Mouse (Mus musculus) forebrain, postnatal 0 days (tissue): ENCODE measurements around the gene Lrrc8e. TPM values are rescaled to one million over a fixed set of nuclear protein-coding genes. Genes with fewer than 3 reads are reported as not detected.

Experiments used
- ATAC-seq: fragments of 200-750 bp; cut with Nextera tagmentation; 2 replicates; pipeline ENCODE4 v1.8.0; 2017; ENCODE audit warnings: mild to moderate bottlenecking, moderate library complexity
- DNase-seq: peaks from one replicate; pipeline ENCODE4 v3.0.0-alpha.2; 2015
- H3K27ac ChIP-seq: fragments of 300-500 bp; sonication (generic); 2 replicates; pipeline ENCODE4 v1.5.1; 2014; ENCODE audit warnings: low read depth, mild to moderate bottlenecking, antibody characterized with exemption, low read length, moderate library complexity, mixed read lengths
- H3K27me3 ChIP-seq: fragments of 300-500 bp; sonication (generic); 2 replicates; pipeline ENCODE4 v1.6.1; 2014; ENCODE audit warnings: mild to moderate bottlenecking, low read length, mixed read lengths; ENCODE audit not compliant: insufficient read depth
- H3K36me3 ChIP-seq: fragments of 300-500 bp; sonication (generic); 2 replicates; pipeline ENCODE4 v1.6.1; 2014; ENCODE audit warnings: mild to moderate bottlenecking, moderate library complexity; ENCODE audit not compliant: insufficient read depth
- H3K4me1 ChIP-seq: fragments of 300-500 bp; sonication (generic); 2 replicates; pipeline ENCODE4 v1.6.1; 2014; ENCODE audit warnings: antibody characterized with exemption; ENCODE audit not compliant: insufficient read depth
- H3K4me2 ChIP-seq: fragments of 300-500 bp; sonication (generic); 2 replicates; pipeline ENCODE4 v1.6.1; 2014; ENCODE audit warnings: low read depth, mild to moderate bottlenecking, moderate library complexity
- H3K4me3 ChIP-seq: fragments of 300-500 bp; sonication (generic); 2 replicates; pipeline ENCODE4 v1.5.1; 2014; ENCODE audit warnings: low read depth, low read length, mixed read lengths
- H3K9ac ChIP-seq: fragments of 300-500 bp; sonication (generic); 2 replicates; pipeline ENCODE4 v1.6.1; 2014; ENCODE audit warnings: mild to moderate bottlenecking
- H3K9me3 ChIP-seq: fragments of 300-500 bp; sonication (generic); 2 replicates; pipeline ENCODE4 v1.6.1; 2016; ENCODE audit warnings: low read length
- CTCF ChIP-seq: sonication (generic); IDR thresholded peaks from 2 replicates; pipeline ENCODE4 v1.5.1; 2016; ENCODE audit warnings: antibody characterized with exemption, control low read depth, low read depth
- WGBS: fragments of 180-500 bp; shearing (Covaris S2); extraction: QIAGEN DNeasy Blood & Tissue Kit; methylation state at CpG from one replicate; pipeline ENCODE4 v1.1.7; 2014; 5-methylcytosine and 5-hydroxymethylcytosine counted together
- polyA plus RNA-seq: library from polyadenylated mRNA; unstranded; fragments of >200 nt; fragmentation: Nextera tagmentation; extraction: Ambion mirVana; gene quantifications from 2 replicates; pipeline ENCODE4 v1.2.1, GENCODE M21; 2015
- total RNA-seq: library from RNA; depleted of rRNA; stranded (reverse); fragments of >200 nt; gene quantifications from 2 replicates; pipeline ENCODE4 v1.2.3, GENCODE M21; 2014

Lrrc8e gene
- total and polyA plus RNA-seq, 2 experiments from 2014 or later = not detected

- peak within 1 kb of the TSS; percentile 78 for H3K9ac ChIP-seq
- peak within 1 kb of the TSS; percentile 89 for H3K27ac ChIP-seq
- 3% methylated on average over 68 of the region's 71 CpGs for WGBS
- DNase-seq = peak; percentile 100
- peaks cover 12% of the 10 kb centered on the region for H3K4me1 ChIP-seq
- peak; percentile 80 for TF ChIP-seq CTCF
- H3K36me3 ChIP-seq = peaks cover 27% of the 10 kb centered on the region
- no peaks in the 10 kb centered on the region for H3K27me3 ChIP-seq
- H3K9me3 ChIP-seq = no peaks in the 10 kb centered on the region
- H3K4me3 ChIP-seq = peak within 1 kb of the TSS; percentile 84
- peak; percentile 96 for ATAC-seq
- peak within 1 kb of the TSS; percentile 88 for H3K4me2 ChIP-seq
Measured at GRCm38 (mm10) chr8:4238434-4239192, 12.0 kb downstream of the Lrrc8e start, which contains the start of the genes Map2k7 and Gm49320. Gene Map2k7, plus strand, starts transcription at chr8:4238740. Gene Gm49320, plus strand, starts transcription at chr8:4238865.

GRCm38 (mm10) chr8:4239193-4239890 lies 12.7 kb downstream of the Lrrc8e start:
- 13% methylated on average over 19 of the region's 19 CpGs for WGBS

GRCm38 (mm10) chr8:4245061-4245460 lies 18.4 kb downstream of the Lrrc8e start:
- peaks cover 5% of the 10 kb centered on the region; the same call in 1 of the 2 replicates for H3K4me1 ChIP-seq
- no peak overlapping the region for H3K9ac ChIP-seq
- 98% methylated on average over 5 of the region's 5 CpGs for WGBS
- H3K27me3 ChIP-seq = no peaks in the 10 kb centered on the region
- DNase-seq (no peak), ATAC-seq (no peak)
- peaks cover 79% of the 10 kb centered on the region for H3K36me3 ChIP-seq
- no peak for TF ChIP-seq CTCF
- H3K4me3 ChIP-seq = no peak overlapping the region
- no peaks in the 10 kb centered on the region for H3K9me3 ChIP-seq
- no peak overlapping the region for H3K27ac ChIP-seq
- no peak overlapping the region for H3K4me2 ChIP-seq

More at GRCm38 (mm10) chr8:4239193-4239890, 12.7 kb downstream of the Lrrc8e start:
- H3K36me3 ChIP-seq = peaks cover 34% of the 10 kb centered on the region
- peak overlapping the region; percentile 84 for H3K4me3 ChIP-seq
- peak overlapping the region; percentile 78 for H3K9ac ChIP-seq
- no peaks in the 10 kb centered on the region for H3K9me3 ChIP-seq
- ATAC-seq (no peak; the same call in 1 of the 2 replicates), DNase-seq (no peak)
- peak overlapping the region; percentile 89 for H3K27ac ChIP-seq
- H3K27me3 ChIP-seq = no peaks in the 10 kb centered on the region
- H3K4me2 ChIP-seq = peak overlapping the region; percentile 88
- peaks cover 12% of the 10 kb centered on the region for H3K4me1 ChIP-seq
- no peak for TF ChIP-seq CTCF

- no peak for DNase-seq
- Histone ChIP-seq H3K27ac (no peak overlapping the region), H3K9ac (no peak overlapping the region), H3K36me3 (peaks cover 76% of the 10 kb centered on the region), H3K4me3 (no peak overlapping the region), H3K27me3 (no peaks in the 10 kb centered on the region), H3K9me3 (no peaks in the 10 kb centered on the region), H3K4me2 (no peak overlapping the region), H3K4me1 (no peaks in the 10 kb centered on the region)
- ATAC-seq = no peak
- no peak for TF ChIP-seq CTCF
- WGBS = 81% methylated on average over 13 of the region's 13 CpGs
Measured at GRCm38 (mm10) chr8:4245737-4246136, 19.1 kb downstream of the Lrrc8e start.

GRCm38 (mm10) chr8:4247241-4247640 lies 20.6 kb downstream of the Lrrc8e start:
- no peak for ATAC-seq
- H3K4me2 ChIP-seq = no peak overlapping the region
- no peaks in the 10 kb centered on the region for H3K9me3 ChIP-seq
- H3K9ac ChIP-seq = no peak overlapping the region
- H3K4me3 ChIP-seq = no peak overlapping the region
- no peak for TF ChIP-seq CTCF
- no peak overlapping the region for H3K27ac ChIP-seq
- H3K4me1 ChIP-seq = no peaks in the 10 kb centered on the region
- 91% methylated on average over 8 of the region's 8 CpGs for WGBS
- no peak for DNase-seq
- peaks cover 66% of the 10 kb centered on the region for H3K36me3 ChIP-seq
- no peaks in the 10 kb centered on the region for H3K27me3 ChIP-seq

GRCm38 (mm10) chr8:4247951-4248540 lies 21.4 kb downstream of the Lrrc8e start, which contains the start of gene Tgfbr3l:
Gene Tgfbr3l, plus strand, starts transcription at chr8:4248214.
- Histone ChIP-seq H3K9me3 (no peaks in the 10 kb centered on the region), H3K27ac (no peak within 1 kb of the TSS), H3K9ac (no peak within 1 kb of the TSS), H3K4me1 (0 out of 2 replicates have a peak, but pooled peaks cover 4% of the 10 kb centered on the region), H3K36me3 (peaks cover 58% of the 10 kb centered on the region), H3K4me3 (no peak within 1 kb of the TSS), H3K27me3 (no peaks in the 10 kb centered on the region), H3K4me2 (no peak within 1 kb of the TSS)
- ATAC-seq (no peak), DNase-seq (no peak)
- WGBS = 76% methylated on average over 15 of the region's 15 CpGs
- TF ChIP-seq CTCF = no peak

- H3K36me3 ChIP-seq = peaks cover 46% of the 10 kb centered on the region
- H3K4me3 ChIP-seq = no peak overlapping the region
- no peak for TF ChIP-seq CTCF
- 18% methylated on average over 29 of the region's 29 CpGs for WGBS
- ATAC-seq = no peak
- no peak for DNase-seq
- no peak overlapping the region for H3K9ac ChIP-seq
- H3K9me3 ChIP-seq = no peaks in the 10 kb centered on the region
- H3K27me3 ChIP-seq = no peaks in the 10 kb centered on the region
- H3K4me2 ChIP-seq = no peak overlapping the region
- H3K27ac ChIP-seq = no peak overlapping the region; the same call in 1 of the 2 replicates
- peaks cover 10% of the 10 kb centered on the region; the same call in 1 of the 2 replicates for H3K4me1 ChIP-seq
Measured at GRCm38 (mm10) chr8:4249213-4249612, 22.6 kb downstream of the Lrrc8e start.
